In genomic region chr6:120235874-120236273, GRCm38 (mm10) we compare ENCODE assay signal across 20 mouse cellular contexts. TPM values are rescaled to one million over a fixed set of nuclear protein-coding genes. Genes with fewer than 3 reads are reported as not detected.
"Had no signal": no experiment of that assay in that cellular context is flagged by ENCODE, and none has a peak within 500 bp of the region (broad histone marks: within the 10 kb centered on the region; RNA-seq: fewer than 3 reads in every experiment).

No protein-coding gene starts in this region.

- H3K36me3 ChIP-seq: limb, embryonic 13.5 days; midbrain, embryonic 12.5 days; neural tube, embryonic 15.5 days had no signal

- H3K4me1 ChIP-seq: limb, embryonic 13.5 days; midbrain, embryonic 12.5 days; neural tube, embryonic 15.5 days had no signal

- H3K27ac ChIP-seq: limb, embryonic 13.5 days; liver, embryonic 14.5 days; midbrain, embryonic 12.5 days; neural tube, embryonic 15.5 days; stomach, postnatal 0 days had no signal

- H3K9ac ChIP-seq: limb, embryonic 13.5 days; liver, embryonic 14.5 days; midbrain, embryonic 12.5 days; neural tube, embryonic 15.5 days had no signal

- H3K27me3 ChIP-seq: limb, embryonic 13.5 days; midbrain, embryonic 12.5 days; neural tube, embryonic 15.5 days had no signal

- DNase-seq: kidney, adult 8-10 months; left cerebral cortex, postnatal 4 days; lung, adult 18-20 months; right cerebral cortex, adult 18-20 months; thymus, postnatal 14 days had no signal

- H3K4me3 ChIP-seq: limb, embryonic 13.5 days; midbrain, embryonic 12.5 days; neural tube, embryonic 15.5 days had no signal

- H3K9me3 ChIP-seq: limb, embryonic 13.5 days; midbrain, embryonic 12.5 days; neural tube, embryonic 15.5 days had no signal

- H3K4me2 ChIP-seq: limb, embryonic 13.5 days; midbrain, embryonic 12.5 days; neural tube, embryonic 15.5 days had no signal

RNA-seq across cellular contexts. Expression of gene D330020A13Rik, which starts 58.3 kb away (rescaled TPM):
- total RNA-seq: layer of hippocampus, adult 8-10 months; layer of hippocampus, postnatal 14 days; left cerebral cortex, adult 18-20 months; left cerebral cortex, postnatal 10 days; left cerebral cortex, postnatal 4 days; liver, adult 2 months; megakaryocyte-erythroid progenitor cell, adult 5-6 weeks; midbrain, postnatal 0 days had no signal
- polyA plus RNA-seq: large intestine, adult 2 months; liver, adult 2 months; liver, embryonic 14.5 days; lung, embryonic 16.5 days; midbrain, embryonic 12.5 days; neural tube, embryonic 11.5 days; neural tube, embryonic 15.5 days had no signal

RNA-seq across cellular contexts. Expression of gene B4galnt3, which starts 58.5 kb away (rescaled TPM):
- total RNA-seq: megakaryocyte-erythroid progenitor cell, adult 5-6 weeks had no signal
